Comparison of ENCODE assay signal across 8 mouse cellular contexts in the genomic region with DNA sequence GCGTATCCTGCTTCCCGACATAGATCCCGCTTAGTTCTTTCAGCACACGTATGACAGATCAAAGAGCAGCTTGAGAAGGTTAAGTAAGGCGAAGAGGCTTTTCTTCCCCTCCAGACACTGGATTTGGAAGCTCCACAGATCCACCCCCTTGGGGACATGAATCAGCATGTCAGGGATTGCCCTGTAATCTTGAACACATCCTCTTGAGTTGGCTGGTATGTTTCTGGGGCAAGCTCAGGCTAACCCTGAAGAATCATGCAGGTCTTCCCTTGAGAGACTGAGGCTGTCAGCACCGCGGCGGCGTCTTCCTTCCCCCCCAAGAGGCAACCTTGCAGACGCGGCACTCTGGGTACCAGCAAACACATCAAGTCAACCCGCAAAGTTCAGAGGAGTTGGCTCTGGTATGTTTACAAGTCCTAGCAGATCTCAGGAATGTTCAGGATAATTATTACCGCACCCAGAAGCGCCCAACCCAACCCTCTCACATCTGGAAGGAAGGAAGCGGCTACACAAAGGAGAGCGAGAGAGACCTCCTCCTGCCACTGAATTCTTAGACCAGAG. TPM values are rescaled to one million over a fixed set of nuclear protein-coding genes. Genes with fewer than 3 reads are reported as not detected.
A peak's percentile ranks its signal among the peaks of the same experiment; 100 is the strongest.
DNase-seq lines count a peak whose midpoint lies in the region; ATAC-seq lines count a peak whose summit lies in the region.

No protein-coding gene starts in this region.

- no peaks in the 10 kb centered on the region for H3K4me1 ChIP-seq in brown adipose tissue, adult 24 weeks (ENCODE audit: control insufficient read depth, insufficient read depth, insufficient read length, low read length)
- peaks cover 3% of the 10 kb centered on the region for H3K4me1 ChIP-seq in kidney, embryonic 14.5 days (ENCODE audit: control insufficient read depth, insufficient read depth, low read length)
- peaks cover 23% of the 10 kb centered on the region for H3K4me1 ChIP-seq in midbrain, embryonic 12.5 days

- 3% methylated on average over 16 of the region's 16 CpGs for WGBS in kidney, embryonic 14.5 days
- 2% methylated on average over 16 of the region's 16 CpGs for WGBS in midbrain, embryonic 12.5 days

- intact Hi-C loops in left cerebral cortex, postnatal 4 days (cut with DNase I): loop anchor here (5.0 kb wide), 1 partner anchor 121 kb away; no protein-coding TSS in a partner anchor

- peak overlapping the region; percentile 63 for H3K4me3 ChIP-seq in brown adipose tissue, adult 24 weeks (ENCODE audit: insufficient read depth, low read depth, low read length)
- peak overlapping the region; percentile 71 for H3K4me3 ChIP-seq in kidney, embryonic 14.5 days (ENCODE audit: low read length)
- peak overlapping the region; percentile 79 for H3K4me3 ChIP-seq in midbrain, embryonic 12.5 days

- peaks cover 3% of the 10 kb centered on the region; the same call in 1 of the 2 replicates for H3K27me3 ChIP-seq in kidney, embryonic 14.5 days (ENCODE audit: control insufficient read depth, insufficient read depth, low read length)
- peaks cover 15% of the 10 kb centered on the region for H3K27me3 ChIP-seq in midbrain, embryonic 12.5 days

- H3K4me2 ChIP-seq in kidney, embryonic 14.5 days (replicated peaks; ENCODE audit: low read depth, low read length): peak overlapping the region; percentile 89
- H3K4me2 ChIP-seq in midbrain, embryonic 12.5 days (replicated peaks): peak overlapping the region; percentile 77

- H3K9me3 ChIP-seq in kidney, embryonic 14.5 days (ENCODE audit: control insufficient read depth, low read length): no peaks in the 10 kb centered on the region
- no peaks in the 10 kb centered on the region for H3K9me3 ChIP-seq in midbrain, embryonic 12.5 days

- H3K27ac ChIP-seq in brown adipose tissue, adult 24 weeks (replicated peaks; ENCODE audit: low read depth, low read length): no peak overlapping the region
- H3K27ac ChIP-seq in kidney, embryonic 14.5 days (ENCODE audit: low read depth, low read length): peak overlapping the region; percentile 9; the same call in 1 of the 2 replicates
- H3K27ac ChIP-seq in midbrain, embryonic 12.5 days (replicated peaks): peak overlapping the region; percentile 94

- peak overlapping the region; percentile 59; the same call in 1 of the 2 replicates for H3K9ac ChIP-seq in kidney, embryonic 14.5 days (ENCODE audit: low read depth, low read length)
- peak overlapping the region; percentile 86 for H3K9ac ChIP-seq in midbrain, embryonic 12.5 days (replicated peaks)

- no peaks in the 10 kb centered on the region for H3K36me3 ChIP-seq in kidney, embryonic 14.5 days (ENCODE audit: control insufficient read depth, insufficient read depth, low read length)
- H3K36me3 ChIP-seq in midbrain, embryonic 12.5 days: no peaks in the 10 kb centered on the region

- peak; percentile 46 for DNase-seq in MN1 (ENCODE audit: low spot score)
- peak; percentile 4 for DNase-seq in heart, adult 8-10 months (ENCODE audit: low spot score)
- no peak for DNase-seq in cerebellum, postnatal 14 days
- DNase-seq in left cerebral cortex, postnatal 4 days: no peak

- no peak for ATAC-seq in kidney, embryonic 14.5 days (ENCODE audit: low FRiP score, low TSS enrichment)
- ATAC-seq in midbrain, embryonic 12.5 days (ENCODE audit: low FRiP score, low read depth): no peak
- no peak for ATAC-seq in activated CD4-positive, CD25-positive, alpha-beta regulatory T cell, adult 4 months

RNA-seq across cellular contexts. Expression of a gene that starts 1.4 kb away (rescaled TPM):
- 2.9 and 3.2 TPM in 2 replicates for polyA plus RNA-seq in brown adipose tissue, adult 24 weeks (2012; ENCODE audit: insufficient read depth, insufficient read length, missing spikeins)
- total RNA-seq in heart, adult 8-10 months (2022): 10 to 100 TPM; 10.1 to 13.1 (median 12.1) TPM
- 9.7 and 13.7 TPM in 2 replicates for polyA plus RNA-seq in kidney, embryonic 14.5 days (2014; fragmentation: Nextera tagmentation; extraction: Ambion mirVana)
- polyA plus RNA-seq in midbrain, embryonic 12.5 days (2016; fragmentation: Nextera tagmentation; extraction: Ambion mirVana): 32.4 and 33.8 TPM in 2 replicates
- 10 to 100 TPM; 11.3 to 14.1 TPM for polyA plus RNA-seq in activated CD4-positive, CD25-positive, alpha-beta regulatory T cell, adult 4 months (2017; shearing (Covaris generic))
- 10 to 100 TPM; 31.9 to 33.9 TPM for total RNA-seq in left cerebral cortex, postnatal 4 days (2021)

Comparison
In these comparisons a context has a peak if more than half of its experiments do, and no peak if none do; other contexts are left out.
1. DNase-seq: peak in MN1 (single experiment) and heart, adult 8-10 months (single experiment); none in cerebellum, postnatal 14 days (0 of 2) and left cerebral cortex, postnatal 4 days (single experiment).
2. Peak in every context shown above with its lines, with median percentiles within 50 percentile points of each other: H3K4me3 ChIP-seq.